Mouse (Mus musculus) liver, postnatal 0 days (tissue): ENCODE measurements around the gene Rnf19b. TPM values are rescaled to one million over a fixed set of nuclear protein-coding genes. Genes with fewer than 3 reads are reported as not detected.

Experiments used
- ATAC-seq: fragments of 200-750 bp; cut with Nextera tagmentation; 2 replicates; pipeline ENCODE4 v1.8.0; 2017; ENCODE audit warnings: mild to moderate bottlenecking, moderate library complexity
- DNase-seq: peaks from one replicate; pipeline ENCODE4 v3.0.0-alpha.2; 2016
- H3K27ac ChIP-seq: fragments of 300-500 bp; sonication (generic); 2 replicates; pipeline ENCODE4 v1.5.1; 2014; ENCODE audit warnings: antibody characterized with exemption, moderate library complexity, mild to moderate bottlenecking, low read depth
- H3K27me3 ChIP-seq: fragments of 300-500 bp; sonication (generic); 2 replicates; pipeline ENCODE4 v1.6.1; 2014; ENCODE audit warnings: low read length, control low read depth, mixed read lengths; ENCODE audit not compliant: insufficient read depth
- H3K36me3 ChIP-seq: fragments of 300-500 bp; sonication (generic); replicated peaks from 2 replicates; pipeline ENCODE4 v1.6.1; 2014; ENCODE audit warnings: mild to moderate bottlenecking, control low read depth, low read length, moderate library complexity, mixed read lengths; ENCODE audit not compliant: insufficient read depth
- H3K4me1 ChIP-seq: fragments of 300-500 bp; sonication (generic); 2 replicates; pipeline ENCODE4 v1.6.1; 2014; ENCODE audit warnings: antibody characterized with exemption, mild to moderate bottlenecking, control low read depth; ENCODE audit not compliant: insufficient read depth
- H3K4me2 ChIP-seq: fragments of 300-500 bp; sonication (generic); 2 replicates; pipeline ENCODE4 v1.6.1; 2014; ENCODE audit warnings: low read depth, mild to moderate bottlenecking, low read length, moderate library complexity, mixed read lengths
- H3K4me3 ChIP-seq: fragments of 300-500 bp; sonication (generic); 2 replicates; pipeline ENCODE4 v1.5.1; 2014; ENCODE audit warnings: low read depth, low read length
- H3K9ac ChIP-seq: fragments of 300-500 bp; sonication (generic); replicated peaks from 2 replicates; pipeline ENCODE4 v1.6.1; 2014; ENCODE audit warnings: mild to moderate bottlenecking, moderate library complexity
- H3K9me3 ChIP-seq: fragments of 300-500 bp; sonication (generic); 2 replicates; pipeline ENCODE4 v1.6.1; 2016; ENCODE audit warnings: mild to moderate bottlenecking, control low read depth, low read length, mixed read lengths
- CTCF ChIP-seq: sonication (generic); IDR thresholded peaks from 2 replicates; pipeline ENCODE4 v1.5.1; 2016; ENCODE audit warnings: antibody characterized with exemption, low read depth
- EP300 ChIP-seq: IDR thresholded peaks from 2 replicates; pipeline ENCODE4 v1.6.1; 2016; ENCODE audit warnings: antibody characterized with exemption, low read depth, mild to moderate bottlenecking
- WGBS: fragments of 180-500 bp; shearing (Covaris S2); extraction: QIAGEN DNeasy Blood & Tissue Kit; methylation state at CpG from one replicate; pipeline ENCODE4 v1.1.7; 2014; ENCODE audit not compliant: insufficient replicate concordance; 5-methylcytosine and 5-hydroxymethylcytosine counted together
- polyA plus RNA-seq: library from polyadenylated mRNA; unstranded; fragments of >200 nt; fragmentation: Nextera tagmentation; extraction: Ambion mirVana; gene quantifications from 2 replicates; pipeline ENCODE4 v1.2.1, GENCODE M21; 2015

Rnf19b gene
- polyA plus RNA-seq, 1 experiment from 2014 or later: 5.5 TPM

GRCm38 (mm10) chr4:129023884-129024283 lies 34.2 kb upstream of the Rnf19b start:
- DNase-seq (no peak), ATAC-seq (no peak)
- no peak for TF ChIP-seq CTCF
- no peak for TF ChIP-seq EP300
- Histone ChIP-seq H3K9me3 (no peaks in the 10 kb centered on the region), H3K4me1 (peaks cover 19% of the 10 kb centered on the region), H3K27me3 (no peaks in the 10 kb centered on the region), H3K4me3 (no peak overlapping the region), H3K36me3 (no peaks in the 10 kb centered on the region), H3K4me2 (no peak overlapping the region), H3K9ac (no peak overlapping the region), H3K27ac (no peak overlapping the region)
- WGBS: 48% methylated on average over 6 of the region's 6 CpGs

- Histone ChIP-seq H3K4me3 (no peak overlapping the region), H3K9ac (0 out of 2 replicates have a peak overlapping the region, but pooled peaks have one; percentile 11), H3K27me3 (no peaks in the 10 kb centered on the region), H3K4me1 (peaks cover 15% of the 10 kb centered on the region), H3K9me3 (no peaks in the 10 kb centered on the region), H3K36me3 (no peaks in the 10 kb centered on the region), H3K4me2 (0 out of 2 replicates have a peak overlapping the region, but pooled peaks have one; percentile 22), H3K27ac (peak overlapping the region; percentile 55)
- TF ChIP-seq CTCF: no peak
- TF ChIP-seq EP300: no peak
- DNase-seq (peak; percentile 68), ATAC-seq (peak; percentile 86)
- WGBS: 26% methylated on average over 6 of the region's 6 CpGs
Measured at GRCm38 (mm10) chr4:129024775-129025174, 33.3 kb upstream of the Rnf19b start.

- Histone ChIP-seq H3K4me2 (no peak overlapping the region), H3K4me1 (peaks cover 14% of the 10 kb centered on the region), H3K4me3 (no peak overlapping the region), H3K36me3 (no peaks in the 10 kb centered on the region), H3K9me3 (no peaks in the 10 kb centered on the region), H3K27ac (no peak overlapping the region), H3K9ac (no peak overlapping the region), H3K27me3 (no peaks in the 10 kb centered on the region)
- WGBS: 78% methylated on average over 3 of the region's 3 CpGs
- ATAC-seq (no peak), DNase-seq (no peak)
- TF ChIP-seq EP300 (no peak), CTCF (no peak)
Measured at GRCm38 (mm10) chr4:129025707-129026106, 32.4 kb upstream of the Rnf19b start.

- H3K4me3 ChIP-seq: no peak overlapping the region
- no peak overlapping the region for H3K27ac ChIP-seq
- H3K4me1 ChIP-seq: peaks cover 17% of the 10 kb centered on the region
- no peak for TF ChIP-seq EP300
- no peak for TF ChIP-seq CTCF
- H3K9me3 ChIP-seq: no peaks in the 10 kb centered on the region
- H3K4me2 ChIP-seq: no peak overlapping the region
- H3K27me3 ChIP-seq: no peaks in the 10 kb centered on the region
- WGBS: 88% methylated on average over 4 of the region's 4 CpGs
- no peak for ATAC-seq
- H3K36me3 ChIP-seq: no peaks in the 10 kb centered on the region
- no peak overlapping the region for H3K9ac ChIP-seq
- DNase-seq: no peak
Measured at GRCm38 (mm10) chr4:129030746-129031145, 27.3 kb upstream of the Rnf19b start.

- Histone ChIP-seq H3K27me3 (no peaks in the 10 kb centered on the region), H3K9me3 (no peaks in the 10 kb centered on the region), H3K4me3 (no peak overlapping the region), H3K4me1 (peaks cover 17% of the 10 kb centered on the region), H3K4me2 (no peak overlapping the region), H3K9ac (no peak overlapping the region), H3K36me3 (no peaks in the 10 kb centered on the region), H3K27ac (peak overlapping the region; percentile 84)
- WGBS: 63% methylated on average over 8 of the region's 8 CpGs
- ATAC-seq: no peak
- no peak for TF ChIP-seq EP300
- TF ChIP-seq CTCF: no peak
- DNase-seq: no peak
Measured at GRCm38 (mm10) chr4:129031408-129031965, 26.6 kb upstream of the Rnf19b start.

- DNase-seq: peak; percentile 37
- 26% methylated on average over 11 of the region's 11 CpGs for WGBS
- no peaks in the 10 kb centered on the region for H3K36me3 ChIP-seq
- H3K4me2 ChIP-seq: peak overlapping the region; percentile 65
- no peak for TF ChIP-seq CTCF
- no peak for TF ChIP-seq EP300
- peak; percentile 51 for ATAC-seq
- no peak overlapping the region for H3K4me3 ChIP-seq
- no peaks in the 10 kb centered on the region for H3K9me3 ChIP-seq
- no peaks in the 10 kb centered on the region for H3K27me3 ChIP-seq
- H3K4me1 ChIP-seq: peaks cover 17% of the 10 kb centered on the region
- H3K27ac ChIP-seq: peak overlapping the region; percentile 84
- H3K9ac ChIP-seq: 0 out of 2 replicates have a peak overlapping the region, but pooled peaks have one; percentile 38
Measured at GRCm38 (mm10) chr4:129032133-129032962, 25.7 kb upstream of the Rnf19b start.
